Mouse (Mus musculus): ENCODE measurements around the gene Dab2.

Dab2 gene

DNA sequence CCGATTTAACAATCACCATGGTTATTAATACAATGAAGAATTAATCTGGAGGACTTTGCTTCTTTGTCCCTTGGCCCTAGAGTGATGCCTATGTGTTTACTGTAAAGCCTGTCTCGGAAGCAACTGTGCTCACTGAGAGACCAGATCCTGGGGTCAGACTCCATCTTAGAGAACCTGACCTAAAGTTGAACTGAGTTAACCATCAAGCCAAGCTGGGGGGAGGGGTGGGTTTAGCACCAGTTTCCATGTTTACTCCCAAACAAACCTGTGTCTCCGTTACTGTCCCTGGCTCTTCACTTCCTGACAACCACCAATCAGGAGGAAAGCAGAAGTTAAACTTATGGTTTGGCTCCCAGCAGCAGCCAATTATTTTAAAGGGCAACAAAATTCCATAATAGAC, 184.0 kb downstream of the Dab2 start:
- DNase-seq (ENCODE audit: low spot score) = no peak
